Mouse (Mus musculus) G1E (cell line): Measurements from ENCODE around the gene Retreg3.

Source experiments
- CTCF ChIP-seq: IDR thresholded peaks from 2 replicates; pipeline ENCODE4 v1.5.1; 2012; ENCODE audit warnings: low read depth, low read length, inconsistent platforms, mixed read lengths
- GATA1 ChIP-seq: IDR thresholded peaks from 2 replicates; pipeline ENCODE4 v1.6.1; 2012; ENCODE audit warnings: borderline replicate concordance, low read length, inconsistent platforms, mixed read lengths
- GATA2 ChIP-seq: IDR thresholded peaks from 2 replicates; pipeline ENCODE4 v1.6.1; 2012; ENCODE audit warnings: low read depth, low read length, inconsistent platforms, borderline replicate concordance
- POLR2AphosphoS5 ChIP-seq: IDR thresholded peaks from 2 replicates; pipeline ENCODE4 v1.6.1; 2012; ENCODE audit warnings: low read depth, low read length, inconsistent platforms; ENCODE audit not compliant: insufficient replicate concordance

GRCm38 (mm10) chr11:101167963-101168300 lies 48.2 kb upstream of the Retreg3 start:
- TF ChIP-seq CTCF (no peak), POLR2AphosphoS5 (no peak), GATA1 (no peak), GATA2 (no peak)
